Mouse (Mus musculus) hematopoietic stem cell, adult 5-6 weeks (primary cell): ENCODE measurements around the gene Fanca. TPM values are rescaled to one million over a fixed set of nuclear protein-coding genes. Genes with fewer than 3 reads are reported as not detected.

Experiments used
- ATAC-seq, 2 experiments: fragments of 125-278 bp in 1 of 2; replicated peaks in 1 of 2; 2 replicates each; pipeline ENCODE4 v1.8.0; 2016 to 2017; ENCODE audit warnings: inconsistent platforms in 2 of 2, mild to moderate bottlenecking in 2 of 2, moderate number of reproducible peaks in 2 of 2, low read depth in 1 of 2, moderate TSS enrichment in 1 of 2; ENCODE audit not compliant: low FRiP score in 2 of 2, poor library complexity in 2 of 2, severe bottlenecking in 2 of 2, insufficient read depth in 1 of 2, low TSS enrichment in 1 of 2
- total RNA-seq: library from RNA; stranded (forward); fragments of 172-1452, 232-1000 nt; gene quantifications from 2 replicates; pipeline ENCODE4 v1.2.3, GENCODE M21; 2017

Fanca gene
- total RNA-seq, 1 experiment from 2014 or later = 38.5 TPM

GRCm38 (mm10) chr8:123220917-123221316 lies 97.5 kb downstream of the Fanca start:
- no peak for ATAC-seq

Other genes with a start within 250 kb of the Fanca start
- 2,996 and 3,898 TPM in 2 replicates for gene Rpl13, start 216.2 kb downstream of the Fanca start, total RNA-seq
- gene Cpne7, start 201.2 kb downstream of the Fanca start, total RNA-seq = 0.60 TPM in 1 of 2 replicates, not detected in the other
- not detected in 2 replicates for gene Sult5a1, start 160.3 kb downstream of the Fanca start, total RNA-seq
- not detected in 2 replicates for gene Dpep1, start 132.3 kb downstream of the Fanca start, total RNA-seq
- gene Chmp1a, start 105.8 kb downstream of the Fanca start, total RNA-seq = 18.1 and 52.8 TPM in 2 replicates
- gene Spata33, start 105.7 kb downstream of the Fanca start, total RNA-seq = 1.5 TPM in 1 of 2 replicates, not detected in the other
- 32.6 and 39.1 TPM in 2 replicates for gene Cdk10, start 93.7 kb downstream of the Fanca start, total RNA-seq
- gene Spata2l, start 82.3 kb downstream of the Fanca start, total RNA-seq = 1.2 and 2.5 TPM in 2 replicates
- 10.5 and 12.8 TPM in 2 replicates for gene Zfp276, start 64.4 kb downstream of the Fanca start, total RNA-seq
- gene Vps9d1, start 64.2 kb downstream of the Fanca start, total RNA-seq = 18.8 and 24.6 TPM in 2 replicates
- gene Spire2, start 14.1 kb upstream of the Fanca start, total RNA-seq = 0.94 and 4.0 TPM in 2 replicates
- gene Tcf25, start 55.2 kb upstream of the Fanca start, total RNA-seq = 126 and 245 TPM in 2 replicates
- gene Mc1r, start 88.5 kb upstream of the Fanca start, total RNA-seq = not detected in 2 replicates
- gene Tubb3, start 92.8 kb upstream of the Fanca start, total RNA-seq = 0.89 TPM in 1 of 2 replicates, not detected in the other
- 63.8 and 85.3 TPM in 2 replicates for gene Def8, start 105.0 kb upstream of the Fanca start, total RNA-seq
- 16.9 and 18.8 TPM in 2 replicates for gene Afg3l1, start 159.3 kb upstream of the Fanca start, total RNA-seq
- not detected in 2 replicates for gene Dbndd1, start 196.9 kb upstream of the Fanca start, total RNA-seq
- 18.9 and 21.1 TPM in 2 replicates for gene Gas8, start 200.3 kb upstream of the Fanca start, total RNA-seq